Mouse (Mus musculus) spleen, adult 2 months (tissue): ENCODE data around the gene Apeh.

Experiments used
- CTCF ChIP-seq: fragments of 200-500 bp; IDR thresholded peaks from 2 replicates; pipeline ENCODE4 v1.5.1; 2011; ENCODE audit warnings: mild to moderate bottlenecking, inconsistent platforms; ENCODE audit not compliant: insufficient read depth, insufficient read length, insufficient replicate concordance; ENCODE audit errors: extremely low read depth
- POLR2A ChIP-seq: fragments of 200-500 bp; IDR thresholded peaks from 2 replicates; pipeline ENCODE4 v1.6.1; 2011; ENCODE audit warnings: low read depth, low read length, inconsistent platforms

GRCm38 (mm10) chr9:108110160-108110559 lies 15.8 kb upstream of the Apeh start:
- no peak for TF ChIP-seq CTCF
- no peak for TF ChIP-seq POLR2A
